Mouse (Mus musculus) limb, embryonic 13.5 days (tissue): ENCODE results near the gene Map1lc3b. TPM values are rescaled to one million over a fixed set of nuclear protein-coding genes. Genes with fewer than 3 reads are reported as not detected.

Experiments used
- ATAC-seq: fragments of 200-750 bp; cut with Nextera tagmentation; 2 replicates; pipeline ENCODE4 v1.8.0; 2017; ENCODE audit warnings: low read depth, moderate number of reproducible peaks, moderate TSS enrichment; ENCODE audit not compliant: low FRiP score
- H3K27ac ChIP-seq: fragments of 300-500 bp; sonication (generic); 2 replicates; pipeline ENCODE4 v1.5.1; 2015; ENCODE audit warnings: inconsistent platforms, mild to moderate bottlenecking, moderate library complexity
- H3K27me3 ChIP-seq: fragments of 300-500 bp; sonication (generic); 2 replicates; pipeline ENCODE4 v1.6.1; 2015; ENCODE audit warnings: mild to moderate bottlenecking, inconsistent platforms
- H3K36me3 ChIP-seq: fragments of 300-500 bp; sonication (generic); 2 replicates; pipeline ENCODE4 v1.6.1; 2015; ENCODE audit warnings: inconsistent platforms, mild to moderate bottlenecking, moderate library complexity
- H3K4me1 ChIP-seq: fragments of 300-500 bp; sonication (generic); 2 replicates; pipeline ENCODE4 v1.6.1; 2015; ENCODE audit warnings: inconsistent platforms
- H3K4me2 ChIP-seq: fragments of 300-500 bp; sonication (generic); replicated peaks from 2 replicates; pipeline ENCODE4 v1.6.1; 2015; ENCODE audit warnings: inconsistent platforms, mild to moderate bottlenecking, moderate library complexity
- H3K4me3 ChIP-seq: fragments of 300-500 bp; sonication (generic); 2 replicates; pipeline ENCODE4 v1.5.1; 2015; ENCODE audit warnings: moderate library complexity, mild to moderate bottlenecking, inconsistent platforms
- H3K9ac ChIP-seq: fragments of 300-500 bp; sonication (generic); 2 replicates; pipeline ENCODE4 v1.6.1; 2015; ENCODE audit warnings: mild to moderate bottlenecking, inconsistent platforms
- H3K9me3 ChIP-seq: fragments of 300-500 bp; sonication (generic); 2 replicates; pipeline ENCODE4 v1.6.1; 2016; ENCODE audit warnings: inconsistent platforms
- WGBS: fragments of 180-500 bp; shearing (Covaris S2); methylation state at CpG from one replicate; pipeline ENCODE4 v1.1.7; 2015; 5-methylcytosine and 5-hydroxymethylcytosine counted together
- polyA plus RNA-seq: library from polyadenylated mRNA; unstranded; fragments of >200 nt; fragmentation: Nextera tagmentation; extraction: Ambion mirVana; gene quantifications from 2 replicates; pipeline ENCODE4 v1.2.1, GENCODE M21; 2015

Gene Map1lc3b
- polyA plus RNA-seq, 1 experiment from 2014 or later, result 189 TPM

GRCm38 (mm10) chr8:121558538-121558937 is 31.6 kb upstream of the Map1lc3b start:
- no peak overlapping the region for H3K27ac ChIP-seq
- 84% methylated on average over 16 of the region's 16 CpGs for WGBS
- no peaks in the 10 kb centered on the region for H3K9me3 ChIP-seq
- no peaks in the 10 kb centered on the region for H3K27me3 ChIP-seq
- H3K4me3 ChIP-seq, result no peak overlapping the region
- H3K4me2 ChIP-seq, result no peak overlapping the region
- H3K9ac ChIP-seq, result no peak overlapping the region
- no peaks in the 10 kb centered on the region for H3K4me1 ChIP-seq
- ATAC-seq, result no peak
- H3K36me3 ChIP-seq, result peaks cover 69% of the 10 kb centered on the region

GRCm38 (mm10) chr8:121559801-121560200 is 30.4 kb upstream of the Map1lc3b start:
- Histone ChIP-seq H3K4me2 (no peak overlapping the region), H3K9me3 (no peaks in the 10 kb centered on the region), H3K27me3 (no peaks in the 10 kb centered on the region), H3K36me3 (peaks cover 68% of the 10 kb centered on the region), H3K9ac (no peak overlapping the region), H3K4me1 (no peaks in the 10 kb centered on the region), H3K27ac (no peak overlapping the region), H3K4me3 (no peak overlapping the region)
- no peak for ATAC-seq
- 93% methylated on average over 12 of the region's 12 CpGs for WGBS

- H3K36me3 ChIP-seq, result peaks cover 68% of the 10 kb centered on the region
- 96% methylated on average over 7 of the region's 7 CpGs for WGBS
Observed at GRCm38 (mm10) chr8:121560432-121561100, 29.6 kb upstream of the Map1lc3b start.

GRCm38 (mm10) chr8:121561636-121562345 is 28.4 kb upstream of the Map1lc3b start:
- Histone ChIP-seq H3K4me3 (no peak overlapping the region), H3K4me2 (no peak overlapping the region), H3K27ac (no peak overlapping the region), H3K4me1 (no peaks in the 10 kb centered on the region), H3K27me3 (no peaks in the 10 kb centered on the region), H3K9me3 (no peaks in the 10 kb centered on the region), H3K9ac (no peak overlapping the region), H3K36me3 (peaks cover 67% of the 10 kb centered on the region)
- 88% methylated on average over 16 of the region's 16 CpGs for WGBS
- no peak for ATAC-seq

More at GRCm38 (mm10) chr8:121560432-121561100, 29.6 kb upstream of the Map1lc3b start:
- no peak overlapping the region for H3K4me2 ChIP-seq
- no peak for ATAC-seq
- no peaks in the 10 kb centered on the region for H3K4me1 ChIP-seq
- H3K9me3 ChIP-seq, result no peaks in the 10 kb centered on the region
- no peak overlapping the region for H3K9ac ChIP-seq
- H3K27ac ChIP-seq, result no peak overlapping the region
- no peaks in the 10 kb centered on the region for H3K27me3 ChIP-seq
- no peak overlapping the region for H3K4me3 ChIP-seq

GRCm38 (mm10) chr8:121562941-121563351 is 27.2 kb upstream of the Map1lc3b start:
- Histone ChIP-seq H3K9ac (no peak overlapping the region), H3K27me3 (no peaks in the 10 kb centered on the region), H3K27ac (no peak overlapping the region), H3K4me3 (no peak overlapping the region), H3K9me3 (no peaks in the 10 kb centered on the region), H3K4me2 (no peak overlapping the region), H3K36me3 (peaks cover 62% of the 10 kb centered on the region), H3K4me1 (no peaks in the 10 kb centered on the region)
- 81% methylated on average over 9 of the region's 9 CpGs for WGBS
- no peak for ATAC-seq

GRCm38 (mm10) chr8:121563701-121564100 is 26.5 kb upstream of the Map1lc3b start:
- H3K4me1 ChIP-seq, result 0 out of 2 replicates have a peak, but pooled peaks cover 3% of the 10 kb centered on the region
- H3K9me3 ChIP-seq, result no peaks in the 10 kb centered on the region
- no peaks in the 10 kb centered on the region for H3K27me3 ChIP-seq
- H3K4me3 ChIP-seq, result no peak overlapping the region
- H3K27ac ChIP-seq, result no peak overlapping the region
- peaks cover 54% of the 10 kb centered on the region for H3K36me3 ChIP-seq
- H3K4me2 ChIP-seq, result no peak overlapping the region
- no peak for ATAC-seq
- H3K9ac ChIP-seq, result no peak overlapping the region
- 86% methylated on average over 6 of the region's 6 CpGs for WGBS

GRCm38 (mm10) chr8:121568321-121568720 is 21.8 kb upstream of the Map1lc3b start:
- Histone ChIP-seq H3K9ac (no peak overlapping the region), H3K4me3 (no peak overlapping the region), H3K27ac (no peak overlapping the region), H3K4me1 (peaks cover 7% of the 10 kb centered on the region; the same call in 1 of the 2 replicates), H3K9me3 (no peaks in the 10 kb centered on the region), H3K4me2 (no peak overlapping the region), H3K27me3 (no peaks in the 10 kb centered on the region), H3K36me3 (peaks cover 33% of the 10 kb centered on the region)
- WGBS, result 68% methylated on average over 6 of the region's 6 CpGs
- ATAC-seq, result no peak

- Histone ChIP-seq H3K27ac (no peak overlapping the region), H3K36me3 (peaks cover 15% of the 10 kb centered on the region), H3K4me2 (no peak overlapping the region), H3K9me3 (no peaks in the 10 kb centered on the region), H3K9ac (no peak overlapping the region), H3K4me3 (no peak overlapping the region), H3K27me3 (no peaks in the 10 kb centered on the region), H3K4me1 (peaks cover 12% of the 10 kb centered on the region)
- 81% methylated on average over 21 of the region's 21 CpGs for WGBS
- no peak for ATAC-seq
Observed at GRCm38 (mm10) chr8:121570335-121570734, 19.8 kb upstream of the Map1lc3b start.

GRCm38 (mm10) chr8:121570801-121571200 is 19.4 kb upstream of the Map1lc3b start:
- peaks cover 17% of the 10 kb centered on the region for H3K4me1 ChIP-seq
- H3K4me2 ChIP-seq, result no peak overlapping the region
- H3K9me3 ChIP-seq, result no peaks in the 10 kb centered on the region
- H3K27ac ChIP-seq, result no peak overlapping the region
- no peak overlapping the region for H3K9ac ChIP-seq
- peaks cover 10% of the 10 kb centered on the region for H3K36me3 ChIP-seq
- no peaks in the 10 kb centered on the region for H3K27me3 ChIP-seq
- WGBS, result 77% methylated on average over 17 of the region's 17 CpGs
- ATAC-seq, result no peak
- no peak overlapping the region for H3K4me3 ChIP-seq

- no peak overlapping the region for H3K4me3 ChIP-seq
- H3K4me1 ChIP-seq, result peaks cover 30% of the 10 kb centered on the region
- no peaks in the 10 kb centered on the region for H3K27me3 ChIP-seq
- WGBS, result 75% methylated on average over 7 of the region's 7 CpGs
- H3K36me3 ChIP-seq, result peaks cover 4% of the 10 kb centered on the region; the same call in 1 of the 2 replicates
- no peak overlapping the region for H3K4me2 ChIP-seq
- H3K9ac ChIP-seq, result no peak overlapping the region
- H3K9me3 ChIP-seq, result no peaks in the 10 kb centered on the region
- no peak for ATAC-seq
- H3K27ac ChIP-seq, result no peak overlapping the region
Observed at GRCm38 (mm10) chr8:121572121-121572520, 18.0 kb upstream of the Map1lc3b start.

- Histone ChIP-seq H3K4me3 (no peak overlapping the region), H3K27ac (no peak overlapping the region), H3K4me2 (no peak overlapping the region), H3K4me1 (peaks cover 40% of the 10 kb centered on the region), H3K36me3 (peaks cover 4% of the 10 kb centered on the region; the same call in 1 of the 2 replicates), H3K9me3 (no peaks in the 10 kb centered on the region), H3K9ac (no peak overlapping the region), H3K27me3 (no peaks in the 10 kb centered on the region)
- WGBS, result 43% methylated on average over 3 of the region's 3 CpGs
- ATAC-seq, result no peak
Observed at GRCm38 (mm10) chr8:121573275-121573674, 16.9 kb upstream of the Map1lc3b start.

- Histone ChIP-seq H3K27me3 (peaks cover 5% of the 10 kb centered on the region; the same call in 1 of the 2 replicates), H3K9me3 (no peaks in the 10 kb centered on the region), H3K4me1 (peaks cover 39% of the 10 kb centered on the region), H3K27ac (no peak overlapping the region), H3K9ac (peak overlapping the region; percentile 15; the same call in 1 of the 2 replicates), H3K4me2 (no peak overlapping the region), H3K36me3 (no peaks in the 10 kb centered on the region), H3K4me3 (no peak overlapping the region)
- ATAC-seq, result no peak
- WGBS, result 47% methylated on average over 3 of the region's 3 CpGs
Observed at GRCm38 (mm10) chr8:121575661-121576060, 14.5 kb upstream of the Map1lc3b start.
